Mouse (Mus musculus) adrenal gland, postnatal 36 days (tissue): ENCODE results near the gene Dmc1. TPM values are rescaled to one million over a fixed set of nuclear protein-coding genes. Genes with fewer than 3 reads are reported as not detected.

Source experiments
- DNase-seq, 2 experiments: peaks; one replicate each; pipeline ENCODE4 v3.0.0; 2021; ENCODE audit warnings: mixed read lengths in 1 of 2
- total RNA-seq, 2 experiments: library from RNA; stranded (reverse); gene quantifications; 2 replicates each; pipeline ENCODE4 v1.2.3; 2021

Gene Dmc1
- total RNA-seq, 2 experiments from 2014 or later, result 0.83 to 1.6 TPM

- no peak for DNase-seq
Measured at GRCm38 (mm10) chr15:79562417-79562816, 42.5 kb downstream of the Dmc1 start.

- DNase-seq, result no peak
Measured at GRCm38 (mm10) chr15:79559649-79560048, 45.3 kb downstream of the Dmc1 start.

- no peak for DNase-seq
Measured at GRCm38 (mm10) chr15:79552566-79552965, 52.3 kb downstream of the Dmc1 start.

DNA sequence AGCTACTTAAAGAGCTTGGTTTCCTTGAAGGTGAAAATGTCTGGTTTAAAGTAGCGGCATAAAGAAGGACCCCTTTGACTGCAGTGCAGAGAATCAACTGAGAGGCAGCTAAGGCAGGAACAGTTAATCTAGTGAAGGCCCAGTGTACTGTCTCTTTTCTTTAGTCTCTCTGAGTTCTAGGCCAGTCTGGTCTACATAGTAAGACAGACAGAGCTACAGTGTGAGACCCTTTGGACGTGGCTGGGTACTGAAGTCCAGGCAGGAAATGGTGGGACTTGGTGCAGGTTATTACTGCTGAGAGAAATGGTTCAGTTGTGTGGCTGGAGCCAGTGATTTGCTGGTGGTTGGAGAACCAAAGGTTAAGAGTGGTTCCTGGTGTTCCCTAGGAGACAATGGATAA, 56.7 kb downstream of the Dmc1 start:
- DNase-seq, result no peak

- peak in 1 of 2 experiments; percentile 33 for DNase-seq
Measured at GRCm38 (mm10) chr15:79547289-79547820, 57.6 kb downstream of the Dmc1 start.

DNA sequence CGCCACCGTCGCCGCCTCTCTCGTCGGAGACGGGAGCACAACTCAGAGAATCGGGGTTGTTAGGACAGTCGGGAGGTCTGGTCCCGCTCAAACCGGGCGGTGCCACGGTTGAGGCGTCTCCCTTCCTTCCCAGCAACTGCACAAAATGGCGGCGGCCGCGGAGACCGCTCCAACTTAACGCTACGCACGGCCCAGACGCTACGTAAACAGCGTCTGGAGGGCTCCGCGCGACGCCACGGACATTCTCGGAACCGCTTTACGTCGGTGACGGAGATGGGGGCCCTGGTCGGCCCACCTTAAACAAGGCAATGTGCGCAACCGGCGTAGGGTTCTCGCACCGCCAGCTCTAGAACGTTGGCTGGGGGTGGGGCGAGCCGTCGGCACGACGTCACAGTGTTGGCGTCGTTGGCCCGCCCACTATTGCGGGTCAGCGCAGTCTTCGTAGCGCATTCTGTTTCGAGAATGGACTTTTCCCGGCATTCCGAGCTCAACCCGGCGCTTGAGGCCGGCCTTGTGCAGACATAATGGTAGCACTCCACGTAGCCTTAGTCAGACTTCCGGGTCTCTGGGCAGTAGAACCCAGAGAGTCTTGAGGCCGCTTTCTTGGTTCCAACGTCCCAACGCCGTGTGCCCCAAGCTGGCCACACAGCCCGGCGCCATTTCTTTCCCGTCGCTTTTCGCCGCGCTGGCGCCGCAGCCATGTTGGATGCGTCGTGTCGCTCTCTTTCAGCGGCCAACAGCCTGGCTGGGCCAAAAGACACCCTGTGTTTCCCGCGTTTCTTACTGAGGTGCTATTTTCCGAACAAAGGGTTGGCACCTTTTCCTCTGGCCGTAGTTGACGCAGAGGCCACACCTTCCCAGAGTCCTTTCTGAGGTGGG, 58.3 kb downstream of the Dmc1 start, which contains the start of gene Ddx17:
Ddx17 (minus strand) TSS at position 332 of the 879 bp plus-strand sequence.
- peak; percentile 98 to 99 for DNase-seq

DNA sequence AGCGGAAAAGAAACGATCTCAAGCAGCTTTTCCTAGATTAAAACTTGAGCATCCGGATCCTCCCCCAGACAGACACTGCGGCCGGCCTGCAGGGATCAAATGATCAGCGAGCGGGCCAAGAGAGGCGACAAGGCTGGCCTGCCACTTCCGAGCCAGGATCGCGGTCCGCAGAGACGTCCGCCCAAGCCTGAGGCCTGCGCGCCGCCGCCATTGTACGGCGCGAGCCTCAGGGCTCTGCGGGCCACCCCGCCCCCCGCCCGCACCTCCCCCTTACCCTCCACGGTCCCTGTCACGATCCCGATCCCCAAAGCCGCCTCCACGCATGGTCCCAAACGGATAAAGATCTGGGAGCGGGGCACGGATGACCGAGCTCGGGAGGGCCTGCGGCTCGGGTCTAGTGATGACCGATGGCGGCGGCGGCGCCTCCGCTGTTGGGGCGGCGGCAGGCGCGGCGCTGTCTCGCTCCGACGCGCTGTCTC, 58.9 kb downstream of the Dmc1 start:
- peak; percentile 82 to 85 for DNase-seq

- DNase-seq, result no peak
Measured at GRCm38 (mm10) chr15:79545496-79545895, 59.4 kb downstream of the Dmc1 start.

GRCm38 (mm10) chr15:79543968-79544367, 60.9 kb downstream of the Dmc1 start:
- DNase-seq, result no peak

DNA sequence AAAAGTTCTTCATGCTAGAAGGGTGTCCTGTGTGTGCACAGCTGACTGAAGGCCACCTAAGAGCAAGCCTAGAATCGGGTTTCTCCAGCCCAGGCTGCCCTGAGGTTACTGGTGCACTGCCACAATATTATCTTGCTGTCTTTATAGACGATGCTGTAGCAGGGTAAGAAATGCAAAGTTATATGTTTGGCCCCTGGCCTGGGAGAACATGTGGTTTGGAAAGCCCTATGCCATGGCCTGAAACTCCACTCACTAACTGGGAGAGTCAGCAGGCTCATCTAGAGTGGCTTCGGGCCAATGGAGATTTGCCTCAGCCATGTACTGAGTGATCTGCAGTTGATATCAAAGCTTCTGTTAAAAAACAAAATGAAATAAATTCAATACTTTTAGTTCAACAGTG, 71.1 kb downstream of the Dmc1 start:
- no peak for DNase-seq

DNA sequence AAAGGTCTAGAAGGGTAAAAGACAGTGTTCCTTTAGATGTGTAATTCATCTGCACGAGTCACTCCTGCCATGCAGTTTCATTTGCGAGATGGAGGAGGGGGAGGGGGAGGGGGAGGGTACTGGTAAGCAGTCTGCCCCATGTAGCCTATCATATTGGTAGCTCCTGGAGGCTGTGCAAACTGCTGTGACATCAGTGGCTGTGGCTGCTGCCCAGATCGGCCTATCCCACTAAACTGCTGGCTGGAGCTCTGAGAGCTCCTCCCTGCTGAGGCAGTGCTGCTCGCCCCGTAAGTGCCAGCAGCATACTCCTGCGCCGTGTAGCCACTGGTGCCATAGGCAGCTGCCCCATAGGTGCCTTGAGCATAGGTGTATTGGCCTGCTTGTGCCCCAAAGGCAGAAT, 75.0 kb downstream of the Dmc1 start:
- no peak for DNase-seq

DNA sequence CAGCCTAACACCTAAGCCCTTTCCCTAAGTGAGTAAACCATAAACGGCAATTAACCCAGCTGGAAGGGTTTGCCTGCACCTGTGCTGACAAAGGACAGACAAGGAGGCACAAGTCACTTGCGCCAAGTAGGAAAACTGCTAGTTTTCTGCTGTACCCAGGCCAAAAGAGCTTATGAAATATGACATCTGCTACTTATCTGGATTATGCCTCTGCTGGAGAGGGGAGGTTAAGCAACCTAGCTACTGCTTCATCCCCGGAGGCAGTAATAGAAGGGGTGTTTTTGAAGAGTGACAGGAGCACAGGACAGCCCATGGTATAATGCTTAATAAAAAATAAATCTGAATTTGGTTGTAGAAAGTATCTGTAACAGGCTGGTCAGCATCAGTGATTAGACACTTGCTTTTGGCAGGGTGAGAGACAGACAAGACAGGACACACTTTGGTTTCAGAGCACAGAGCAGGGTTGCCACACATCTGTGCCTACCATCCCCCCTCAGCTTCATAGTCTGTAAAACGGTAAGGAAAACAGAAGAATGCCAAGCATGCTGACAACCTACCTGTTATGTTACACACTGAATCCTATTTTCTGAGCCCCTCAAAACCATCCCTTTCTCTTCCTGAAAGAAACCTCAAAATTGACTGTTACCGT, 76.8 kb downstream of the Dmc1 start:
- no peak for DNase-seq

- DNase-seq, result no peak
Measured at GRCm38 (mm10) chr15:79527192-79527591, 77.7 kb downstream of the Dmc1 start.

- DNase-seq, result no peak
Measured at GRCm38 (mm10) chr15:79525979-79526768, 78.7 kb downstream of the Dmc1 start.

DNA sequence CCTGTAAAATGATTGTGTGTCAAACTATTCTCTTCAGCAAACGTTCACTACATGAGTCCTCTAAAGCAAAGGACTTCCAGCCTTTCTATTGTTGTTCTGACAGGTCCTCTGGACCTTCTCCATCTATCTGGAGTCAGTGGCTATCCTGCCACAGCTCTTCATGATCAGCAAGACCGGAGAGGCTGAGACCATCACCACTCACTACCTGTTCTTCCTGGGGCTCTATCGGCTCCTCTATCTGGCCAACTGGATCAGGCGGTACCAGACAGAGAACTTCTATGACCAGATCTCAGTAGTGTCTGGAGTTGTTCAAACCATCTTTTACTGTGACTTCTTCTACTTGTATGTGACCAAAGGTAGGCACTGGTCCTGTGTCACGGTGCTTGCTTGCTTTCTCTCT, 79.3 kb downstream of the Dmc1 start:
- no peak for DNase-seq

GRCm38 (mm10) chr15:79519400-79520220, 85.3 kb downstream of the Dmc1 start:
- DNase-seq, result no peak

GRCm38 (mm10) chr15:79518571-79518970, 86.3 kb downstream of the Dmc1 start:
- DNase-seq, result no peak

DNA sequence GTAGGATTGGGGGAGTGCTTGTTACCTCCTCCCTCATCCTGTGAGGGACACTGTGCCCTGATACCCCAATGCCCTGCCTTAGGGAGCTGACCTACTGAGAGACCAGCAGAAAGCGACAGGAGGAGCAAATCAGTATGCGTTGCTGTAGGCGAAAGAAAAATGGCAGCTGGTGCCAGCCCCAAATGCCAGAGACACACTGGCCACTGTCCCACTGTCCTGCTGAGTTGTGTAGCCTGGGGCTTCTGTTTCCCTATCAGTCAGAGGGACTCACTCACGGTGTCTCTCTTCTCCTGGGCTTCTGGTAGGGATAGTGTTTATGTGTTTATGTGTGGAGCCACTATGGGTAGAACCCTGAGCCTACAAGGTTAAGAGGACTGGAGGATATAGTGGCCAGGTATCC, 87.2 kb downstream of the Dmc1 start:
- no peak for DNase-seq

- DNase-seq, result peak; percentile 85 to 88
Measured at GRCm38 (mm10) chr15:79516171-79517096, 88.5 kb downstream of the Dmc1 start, which contains the start of gene Kdelr3. TSS of gene Kdelr3 (plus strand) at chr15:79516411.

GRCm38 (mm10) chr15:79513940-79514339, 91.0 kb downstream of the Dmc1 start:
- DNase-seq, result no peak
